Mouse (Mus musculus): ENCODE data around the gene Atp6ap1l.
"Not testable (repeated sequence)": the region's sequence is repeated elsewhere in the genome, so short reads cannot be mapped to it uniquely, and the experiment has no call there.

The Atp6ap1l gene

DNA sequence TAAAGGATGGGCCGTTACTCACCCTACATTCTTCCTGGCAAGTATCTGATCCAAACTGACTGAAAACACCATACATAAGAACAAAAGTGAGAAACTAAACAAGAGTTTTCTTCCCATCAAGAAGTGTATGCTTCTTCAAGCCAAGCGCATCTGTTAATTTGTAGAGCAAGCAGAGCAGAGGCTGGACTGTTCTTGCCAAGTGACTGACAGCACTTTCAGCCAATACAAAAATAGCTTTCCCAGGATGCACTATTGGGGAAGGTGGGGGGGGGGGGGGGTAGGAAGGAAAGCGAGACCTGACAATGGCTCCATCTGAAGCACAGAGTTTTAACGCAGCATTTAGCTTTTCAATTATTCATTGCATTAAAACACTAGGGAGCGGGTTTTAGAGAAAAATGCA is at the start of gene Atp6ap1l:
Gene Atp6ap1l, minus strand, starts transcription at position 180 of the 400 bp plus-strand sequence.
- DNase-seq (ENCODE audit: low spot score in 2 of 2): no peak

GRCm38 (mm10) chr13:90939600-90939999 is 34.4 kb upstream of the Atp6ap1l start:
- DNase-seq (ENCODE audit: low spot score in 2 of 2): no peak

DNA sequence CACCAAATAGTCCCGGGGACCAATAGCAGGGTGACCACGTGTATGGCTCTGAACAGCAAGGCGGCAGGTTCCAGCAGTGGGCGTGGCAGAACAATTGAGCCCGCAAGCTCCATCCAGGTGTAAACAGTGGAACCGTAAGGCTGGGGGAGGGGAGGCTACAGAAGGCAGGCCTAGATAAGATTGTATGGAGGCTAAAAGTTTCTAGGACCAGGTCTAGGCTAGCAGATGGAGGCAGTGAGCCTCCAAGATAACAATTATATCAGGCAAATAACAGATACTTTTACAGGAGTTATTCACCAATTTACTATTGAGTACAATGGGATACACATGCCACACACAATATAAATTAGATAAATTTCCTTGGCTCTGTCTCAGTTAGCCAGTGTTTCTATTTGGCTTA is 34.0 kb upstream of the Atp6ap1l start:
- no peak for DNase-seq (ENCODE audit: low spot score in 2 of 2)

- no peak for DNase-seq (ENCODE audit: low spot score in 2 of 2)
These were observed 30.7 kb upstream of the Atp6ap1l start for GRCm38 (mm10) chr13:90935852-90936251.

GRCm38 (mm10) chr13:90933256-90933655 is 28.1 kb upstream of the Atp6ap1l start:
- DNase-seq (ENCODE audit: low spot score in 2 of 2): no peak

GRCm38 (mm10) chr13:90929847-90930246 is 24.7 kb upstream of the Atp6ap1l start:
- peak; percentile 49 to 71 for DNase-seq (ENCODE audit: low spot score in 2 of 2)

GRCm38 (mm10) chr13:90928266-90928665 is 23.1 kb upstream of the Atp6ap1l start:
- not testable (repeated sequence) for DNase-seq (ENCODE audit: low spot score in 2 of 2)

DNA sequence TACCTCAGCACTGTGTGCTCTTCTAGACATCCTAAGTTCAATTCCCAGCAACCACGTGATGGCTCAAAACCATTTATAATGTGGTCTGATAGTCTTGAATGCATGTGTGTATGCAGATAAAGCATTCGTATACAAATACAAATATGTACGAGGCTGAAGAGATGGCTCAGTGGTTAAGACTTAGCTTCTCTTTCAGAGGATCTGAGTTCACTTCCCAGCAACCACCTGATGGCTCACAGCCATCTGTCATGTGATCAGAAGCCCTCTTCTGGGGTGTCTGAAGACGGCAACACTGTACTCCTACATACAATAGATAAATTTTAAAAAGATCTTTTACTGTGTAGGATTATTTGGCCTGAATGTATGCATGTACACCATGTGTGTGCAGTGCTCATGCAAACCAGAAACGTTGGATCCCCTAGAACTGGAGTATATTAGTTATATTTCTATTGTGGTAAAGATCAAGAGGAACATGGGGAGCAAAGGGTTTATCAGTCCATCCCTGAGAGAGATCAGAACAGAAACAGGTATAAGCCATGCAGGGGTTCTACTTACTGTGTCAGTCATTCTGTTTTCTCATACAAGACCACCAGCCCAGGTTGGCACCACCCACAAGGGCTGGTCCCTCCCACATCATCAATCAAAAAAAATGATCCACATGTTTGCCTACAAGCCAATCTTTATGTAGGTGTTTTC is 21.9 kb upstream of the Atp6ap1l start:
- DNase-seq (ENCODE audit: low spot score in 2 of 2): no peak

GRCm38 (mm10) chr13:90926125-90926765 is 21.1 kb upstream of the Atp6ap1l start:
- no peak for DNase-seq (ENCODE audit: low spot score in 2 of 2)

- DNase-seq (ENCODE audit: low spot score in 2 of 2): no peak
These were observed 20.0 kb upstream of the Atp6ap1l start for GRCm38 (mm10) chr13:90925191-90925590.

DNA sequence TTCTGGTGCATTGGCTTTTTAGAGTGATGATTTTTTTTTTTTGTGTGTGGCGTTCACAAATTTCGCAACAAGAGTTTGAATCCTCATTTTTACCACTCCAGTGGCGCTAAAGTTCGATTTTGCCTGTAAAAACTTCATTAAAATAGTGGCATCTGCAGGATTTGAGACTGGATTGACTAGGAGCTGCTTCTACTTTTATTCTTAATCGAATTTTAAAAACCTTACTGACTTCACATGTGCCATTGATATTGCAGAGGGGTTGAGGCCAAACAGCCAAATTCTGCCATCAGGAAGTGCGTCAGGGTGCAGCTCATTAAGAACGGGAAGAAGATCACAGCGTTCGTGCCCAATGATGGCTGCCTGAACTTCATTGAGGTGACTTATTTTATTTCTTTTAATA is 18.9 kb upstream of the Atp6ap1l start:
- DNase-seq (ENCODE audit: low spot score in 2 of 2): no peak

DNA sequence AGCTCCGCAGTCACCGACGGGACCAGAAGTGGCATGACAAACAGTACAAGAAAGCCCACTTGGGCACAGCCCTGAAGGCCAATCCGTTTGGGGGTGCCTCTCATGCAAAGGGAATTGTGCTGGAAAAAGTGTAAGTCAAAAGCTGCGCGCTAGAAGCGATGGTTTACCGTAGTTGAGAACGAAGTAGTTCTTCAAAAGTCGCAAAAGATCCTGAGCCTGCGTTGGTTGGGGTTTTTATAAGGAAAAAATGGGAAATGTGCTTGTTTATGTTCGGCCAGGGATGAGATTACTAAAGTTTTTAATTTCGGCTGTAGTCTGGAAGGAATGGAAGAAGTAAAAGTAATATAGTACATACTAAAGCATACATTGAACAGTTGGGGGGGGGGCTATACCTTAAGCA is 18.5 kb upstream of the Atp6ap1l start:
- DNase-seq (ENCODE audit: low spot score in 2 of 2): not testable (repeated sequence)

GRCm38 (mm10) chr13:90922751-90923612 is 17.8 kb upstream of the Atp6ap1l start, which contains the start of gene Rps23:
Gene Rps23, plus strand, starts transcription at chr13:90922958.
- DNase-seq (ENCODE audit: low spot score in 2 of 2): peak; percentile 67 to 83

DNA sequence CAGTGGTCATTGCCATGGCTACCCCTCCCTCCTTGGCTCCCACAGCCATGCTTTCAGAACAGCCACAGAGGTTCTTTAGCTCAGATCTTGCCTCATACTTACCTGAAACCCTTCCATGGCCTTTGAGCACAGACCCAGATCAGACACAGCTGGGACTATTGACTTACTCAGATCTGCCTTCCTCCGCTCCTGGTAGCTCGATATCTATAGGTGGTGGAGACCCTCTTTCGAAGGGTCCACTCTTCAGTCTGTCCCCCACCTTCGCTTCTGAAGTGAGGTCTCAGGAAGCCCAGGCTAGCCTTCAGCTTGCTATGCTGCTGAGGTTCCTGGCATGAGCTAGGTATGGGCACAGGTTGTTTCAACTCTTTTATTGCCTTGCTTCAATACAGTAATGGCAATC is 9.6 kb upstream of the Atp6ap1l start:
- DNase-seq (ENCODE audit: low spot score in 2 of 2): no peak

GRCm38 (mm10) chr13:90913675-90914192 is 8.6 kb upstream of the Atp6ap1l start:
- no peak for DNase-seq (ENCODE audit: low spot score in 2 of 2)

- no peak for DNase-seq (ENCODE audit: low spot score in 2 of 2)
These were observed 7.9 kb upstream of the Atp6ap1l start for GRCm38 (mm10) chr13:90912760-90913674.

- no peak for DNase-seq (ENCODE audit: low spot score in 2 of 2)
These were observed 2.2 kb upstream of the Atp6ap1l start for GRCm38 (mm10) chr13:90907376-90907775.

DNA sequence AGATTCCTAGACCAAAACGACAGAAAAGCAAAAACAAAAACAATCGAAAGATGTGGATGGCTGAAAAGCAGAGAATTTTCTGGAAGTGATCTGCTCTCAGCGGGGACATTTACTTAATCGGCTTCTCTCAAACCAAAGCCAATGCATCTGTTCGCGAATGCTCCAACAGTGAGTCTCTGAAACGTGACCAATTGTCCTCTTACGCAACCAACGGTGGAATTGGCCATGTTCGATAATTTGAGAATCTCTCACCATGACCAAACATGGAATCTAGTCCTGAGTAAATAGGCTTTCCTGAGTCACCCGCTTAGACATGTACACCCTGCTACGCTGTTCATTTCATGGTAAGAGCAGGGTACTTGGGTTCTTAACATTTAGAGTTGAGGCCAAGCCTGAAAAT is 8.3 kb downstream of the Atp6ap1l start:
- DNase-seq (ENCODE audit: low spot score in 2 of 2): no peak

GRCm38 (mm10) chr13:90896098-90896497 is 9.1 kb downstream of the Atp6ap1l start:
- peak; percentile 34 to 69 for DNase-seq (ENCODE audit: low spot score in 2 of 2)

DNA sequence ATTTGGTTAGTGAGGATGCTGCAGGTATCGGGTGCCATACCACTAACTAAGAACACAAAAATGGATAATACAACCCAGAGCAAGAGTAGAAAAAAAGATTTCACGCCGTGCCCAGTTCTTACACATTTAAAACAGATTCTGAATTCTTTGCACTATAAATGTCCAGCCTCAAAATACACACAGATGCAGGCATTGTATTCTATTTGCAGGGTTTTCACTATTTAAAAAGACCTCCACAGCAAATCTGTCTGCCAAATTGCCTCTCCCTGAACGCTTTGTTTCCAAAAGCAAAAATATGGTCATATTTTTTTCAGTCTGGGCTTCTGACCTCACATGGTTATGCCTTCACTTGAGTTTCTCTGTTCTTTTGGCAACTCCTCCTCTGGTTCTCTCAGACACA is 10.3 kb downstream of the Atp6ap1l start:
- no peak for DNase-seq (ENCODE audit: low spot score in 2 of 2)

DNA sequence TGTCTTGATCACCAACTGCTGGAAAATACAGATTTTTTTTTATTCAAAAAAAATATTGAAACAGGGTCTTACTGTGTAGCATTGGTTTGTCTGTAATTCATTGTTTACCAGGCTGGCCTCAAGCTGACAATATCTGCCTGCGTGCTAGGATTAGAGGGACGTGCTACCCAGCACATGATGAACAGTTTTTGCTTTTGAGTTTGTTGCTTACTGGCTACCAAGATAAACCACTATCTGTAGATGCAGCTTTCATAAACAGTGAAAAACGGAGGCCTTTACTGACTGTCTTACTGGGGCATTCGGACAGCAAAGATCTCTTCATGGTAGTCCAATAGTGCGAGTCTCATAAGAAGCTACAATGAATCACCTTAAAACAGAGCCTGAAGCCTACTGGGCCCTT is 15.0 kb downstream of the Atp6ap1l start:
- no peak for DNase-seq (ENCODE audit: low spot score in 2 of 2)

All from cerebellum, postnatal 4 days (tissue).